Mouse (Mus musculus) G1E-ER4 (cell line): Measurements from ENCODE around the gene P2rx2. TPM values are rescaled to one million over a fixed set of nuclear protein-coding genes. Genes with fewer than 3 reads are reported as not detected.

Experiments used
- GATA1 ChIP-seq: IDR thresholded peaks from one replicate; pipeline ENCODE4 v1.8.0; 2012; ENCODE audit warnings: low read length, inconsistent platforms
- polyA plus RNA-seq: library from polyadenylated mRNA; stranded (reverse); fragments of >175 nt; gene quantifications from 2 replicates; pipeline ENCODE4 v1.2.3, GENCODE M21; 2012

Gene P2rx2
- polyA plus RNA-seq = not detected in 2 replicates

DNA sequence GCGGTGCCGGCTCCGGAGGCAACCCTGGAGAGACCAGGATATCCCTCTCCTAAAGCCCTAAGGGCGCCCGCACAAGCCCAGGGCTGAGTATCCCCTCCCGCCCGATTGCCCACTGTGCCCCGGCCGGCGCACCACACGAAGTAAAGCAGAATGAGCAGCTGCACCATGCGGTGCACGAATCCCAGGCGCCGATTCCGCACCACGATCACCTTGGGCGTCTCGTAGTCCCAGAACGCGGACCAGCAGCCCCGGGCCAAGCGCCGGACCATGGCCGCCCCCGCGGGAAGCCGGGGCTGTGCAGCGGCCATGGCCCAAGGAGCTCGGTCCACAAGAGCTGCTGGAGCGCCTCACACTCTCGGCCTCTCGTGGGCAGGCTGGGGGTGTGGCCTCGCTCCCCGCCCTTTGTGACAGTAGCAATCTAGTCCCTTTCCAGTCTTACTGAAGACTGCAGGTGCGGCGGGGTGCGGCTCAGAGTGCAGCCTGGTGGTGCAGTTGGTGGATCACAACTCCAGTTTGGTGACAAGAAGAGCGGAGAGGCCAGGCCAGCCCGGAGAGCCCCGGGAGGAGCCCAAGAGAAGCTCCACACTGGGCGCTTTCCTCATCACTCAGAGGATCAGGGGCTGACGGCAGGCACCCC, at the start of gene P2rx2:
Gene P2rx2, minus strand, starts transcription at position 565 of the 637 bp plus-strand sequence.
- no peak for TF ChIP-seq GATA1

DNA sequence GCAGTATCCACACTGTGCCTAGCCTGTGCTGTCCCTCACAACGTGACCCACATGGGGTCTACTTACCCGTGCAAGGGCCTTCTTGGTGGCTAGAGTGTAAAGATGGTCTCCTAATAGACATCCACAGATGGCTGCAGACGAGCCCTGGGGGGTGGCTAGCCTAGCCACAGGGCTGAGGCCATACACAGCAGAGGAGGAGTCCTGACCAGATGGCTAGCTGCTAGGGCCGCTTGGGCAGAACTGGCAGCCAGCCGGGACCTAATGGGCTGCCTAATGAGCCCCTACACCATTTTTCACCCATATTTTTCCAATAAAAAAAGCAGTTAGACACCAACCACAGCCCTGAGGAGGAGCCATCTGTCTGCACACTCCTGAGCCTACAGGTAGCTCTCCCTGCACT, 49.7 kb upstream of the P2rx2 start:
- no peak for TF ChIP-seq GATA1

DNA sequence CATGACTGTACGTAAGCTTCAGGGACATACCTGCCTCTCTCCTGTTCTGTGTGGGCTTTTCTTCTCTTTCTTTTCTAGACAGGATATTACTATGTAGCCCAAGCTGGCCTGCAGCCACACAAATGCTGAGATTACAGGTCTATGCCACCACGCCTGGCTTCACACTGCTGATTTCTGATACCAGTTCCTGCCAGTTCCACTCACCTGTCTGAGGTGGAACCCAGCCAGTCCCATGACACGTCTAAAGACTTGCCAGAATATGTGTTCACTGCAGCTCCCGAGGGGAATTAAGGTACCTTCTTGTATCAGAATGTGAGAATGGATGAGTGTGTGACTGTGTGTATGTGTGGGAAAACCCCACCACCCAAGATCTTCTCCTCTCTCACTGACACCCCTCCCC, 47.6 kb upstream of the P2rx2 start:
- TF ChIP-seq GATA1 = no peak

DNA sequence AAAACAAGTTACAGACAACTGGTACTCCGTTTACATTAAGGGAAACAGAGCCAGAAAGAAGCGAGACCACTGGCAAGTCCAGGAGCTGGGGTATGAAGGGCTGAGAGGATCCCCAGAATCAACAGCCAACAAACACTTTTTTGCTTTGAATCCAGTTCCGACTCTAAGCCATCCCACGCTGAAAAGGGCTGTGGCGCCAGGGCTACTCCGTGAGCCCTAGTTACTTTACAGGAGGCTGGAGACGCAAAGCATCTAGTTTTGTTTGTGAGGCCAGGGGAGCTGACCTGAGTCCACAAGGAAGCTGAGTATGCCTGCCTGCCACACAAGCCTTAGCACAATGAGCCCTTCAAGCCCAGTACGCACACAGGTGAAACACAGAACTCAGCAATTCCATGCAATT, 44.3 kb upstream of the P2rx2 start:
- TF ChIP-seq GATA1 = no peak

DNA sequence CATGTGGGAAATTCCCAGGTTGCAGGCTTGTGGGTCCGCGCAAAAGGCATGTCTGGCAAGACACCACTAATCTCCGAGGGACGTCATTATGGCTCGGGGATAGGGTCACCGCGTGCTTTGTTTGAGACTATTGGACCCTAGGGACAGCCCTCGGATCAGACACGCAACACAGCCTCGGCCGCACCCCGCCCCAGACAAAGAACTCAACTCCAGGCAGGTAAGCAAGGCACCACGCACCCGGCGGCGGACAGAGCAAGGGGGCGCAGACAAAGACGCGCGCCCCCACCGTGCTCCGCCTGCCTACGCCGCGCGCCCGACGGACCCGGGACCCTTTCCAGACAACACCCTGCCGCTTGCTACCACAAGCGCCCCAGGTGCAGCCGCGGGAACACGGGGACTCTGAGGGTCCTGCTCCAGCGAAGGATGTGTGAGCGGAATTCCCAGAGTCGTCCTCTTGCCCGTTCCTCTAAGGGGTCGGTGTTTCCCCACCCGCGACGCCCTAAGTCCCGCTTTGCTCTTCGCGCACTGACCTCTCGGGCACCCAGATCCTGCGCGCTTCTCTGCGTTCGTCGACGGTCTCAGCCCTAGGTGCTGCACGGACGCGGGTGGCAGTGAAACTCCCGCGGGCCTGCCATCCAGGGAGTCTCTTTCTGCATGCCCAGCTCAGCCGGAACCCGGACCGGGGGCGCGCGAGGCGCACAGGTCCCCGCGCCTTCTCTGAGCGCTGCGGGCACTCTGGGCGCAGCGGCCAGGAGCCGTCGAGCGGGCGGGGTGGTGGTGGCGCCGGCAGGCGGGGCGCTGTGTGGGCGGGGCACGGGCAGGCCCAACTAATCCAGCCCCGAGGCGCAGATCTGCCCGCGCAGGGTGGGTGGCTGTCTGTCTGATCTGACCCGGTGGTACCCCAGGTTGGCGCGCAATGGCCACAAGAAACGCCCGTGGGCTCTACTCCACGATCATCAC, 43.6 kb upstream of the P2rx2 start:
- TF ChIP-seq GATA1 = no peak

DNA sequence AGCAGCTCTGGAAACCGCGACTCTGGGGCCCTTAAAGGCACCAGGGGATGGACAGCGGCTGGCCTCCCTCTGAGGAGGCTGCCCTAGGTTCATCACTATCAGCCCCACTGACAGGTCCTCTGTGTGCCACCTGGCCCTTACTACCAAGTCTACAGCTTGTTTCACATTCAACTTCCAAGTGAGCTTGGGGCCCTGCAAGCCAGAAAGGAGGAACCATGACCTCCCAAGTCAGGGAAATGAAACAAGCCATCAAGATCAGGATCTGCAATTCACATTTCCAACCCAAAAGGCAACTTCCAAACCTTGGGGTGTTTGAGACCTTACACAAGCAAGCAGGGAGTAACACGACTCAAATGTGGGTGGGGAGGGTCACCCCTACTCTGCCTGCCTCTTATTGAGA, 42.3 kb upstream of the P2rx2 start:
- TF ChIP-seq GATA1 = no peak

DNA sequence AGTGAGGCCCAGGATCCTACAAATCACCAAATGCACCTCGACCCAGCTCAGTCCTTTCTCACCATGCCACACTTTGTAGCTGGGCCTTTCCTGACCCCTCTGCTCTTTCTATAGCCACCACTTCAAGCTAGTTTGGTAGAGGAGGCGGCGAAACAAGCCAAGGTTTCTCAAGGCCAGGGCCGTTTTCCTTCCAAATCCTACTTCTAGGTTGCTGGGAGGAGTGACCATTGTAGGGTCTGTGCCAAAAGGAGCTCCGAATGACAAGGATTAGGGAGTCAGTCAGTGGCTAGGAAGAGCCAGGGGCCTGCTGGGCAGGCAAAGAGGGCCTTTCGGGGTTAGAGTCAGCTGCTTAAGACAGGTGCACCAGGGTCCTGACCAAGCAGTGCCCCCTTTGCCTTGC, 41.5 kb upstream of the P2rx2 start:
- TF ChIP-seq GATA1 = no peak

DNA sequence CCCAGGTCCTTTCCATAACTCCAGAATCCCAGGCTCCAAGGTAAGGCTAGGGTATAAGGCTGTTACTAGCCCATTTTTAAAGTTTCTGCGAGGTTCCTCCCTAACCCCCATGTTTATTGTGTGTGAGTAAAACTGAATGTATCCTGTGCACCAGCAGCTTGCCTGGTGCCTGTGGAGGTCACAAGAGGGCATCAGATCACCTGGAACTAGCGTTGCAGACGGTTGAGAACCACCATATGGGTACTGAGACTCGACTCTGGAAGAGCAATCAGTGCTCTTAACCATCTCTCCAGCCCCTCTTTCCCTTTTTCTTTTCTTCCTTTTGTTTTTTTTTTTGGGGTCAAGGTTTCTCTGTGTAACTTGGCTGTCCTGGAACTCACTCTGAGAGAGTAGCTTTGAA, 36.8 kb upstream of the P2rx2 start:
- no peak for TF ChIP-seq GATA1

DNA sequence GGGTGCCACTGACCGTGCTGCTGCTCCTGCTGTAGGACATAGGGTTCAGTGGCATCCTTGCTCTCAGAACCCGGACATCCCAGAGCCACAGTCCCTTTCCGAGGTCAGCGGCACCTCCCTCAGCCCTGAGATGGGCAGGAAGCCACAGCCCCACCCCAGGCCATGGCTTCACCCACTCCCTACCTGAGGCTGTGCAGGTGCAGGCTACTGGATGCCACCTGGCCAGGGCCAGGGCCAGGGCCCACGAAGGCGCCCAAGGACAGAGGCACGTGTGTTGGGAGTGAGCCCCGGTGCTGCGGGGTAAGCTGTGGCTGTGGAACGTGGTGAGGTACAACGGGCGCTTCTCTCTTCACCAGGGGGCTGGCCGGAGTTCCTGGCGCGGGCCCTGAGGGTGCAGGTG, 36.1 kb upstream of the P2rx2 start:
- TF ChIP-seq GATA1 = no peak

DNA sequence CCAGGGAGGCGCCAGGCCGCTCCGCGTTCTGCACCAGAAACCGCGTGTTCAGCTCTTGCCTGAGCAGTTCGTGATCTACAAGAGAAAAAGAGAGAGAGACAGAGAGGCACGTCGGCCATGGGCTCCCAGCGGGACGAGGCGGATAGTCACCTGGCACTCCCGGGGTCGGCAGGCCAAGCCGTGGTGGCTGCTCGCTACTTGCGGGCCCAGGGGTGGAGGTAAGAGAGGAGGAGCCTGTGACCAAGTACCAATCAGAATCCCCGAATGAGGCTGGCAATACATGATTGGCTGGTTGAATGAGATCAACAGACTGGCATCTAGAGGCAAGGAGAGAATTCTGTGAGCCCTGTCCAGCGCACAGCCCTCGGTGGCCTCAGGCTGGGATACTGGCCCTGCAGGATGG, 35.2 kb upstream of the P2rx2 start:
- TF ChIP-seq GATA1 = no peak

DNA sequence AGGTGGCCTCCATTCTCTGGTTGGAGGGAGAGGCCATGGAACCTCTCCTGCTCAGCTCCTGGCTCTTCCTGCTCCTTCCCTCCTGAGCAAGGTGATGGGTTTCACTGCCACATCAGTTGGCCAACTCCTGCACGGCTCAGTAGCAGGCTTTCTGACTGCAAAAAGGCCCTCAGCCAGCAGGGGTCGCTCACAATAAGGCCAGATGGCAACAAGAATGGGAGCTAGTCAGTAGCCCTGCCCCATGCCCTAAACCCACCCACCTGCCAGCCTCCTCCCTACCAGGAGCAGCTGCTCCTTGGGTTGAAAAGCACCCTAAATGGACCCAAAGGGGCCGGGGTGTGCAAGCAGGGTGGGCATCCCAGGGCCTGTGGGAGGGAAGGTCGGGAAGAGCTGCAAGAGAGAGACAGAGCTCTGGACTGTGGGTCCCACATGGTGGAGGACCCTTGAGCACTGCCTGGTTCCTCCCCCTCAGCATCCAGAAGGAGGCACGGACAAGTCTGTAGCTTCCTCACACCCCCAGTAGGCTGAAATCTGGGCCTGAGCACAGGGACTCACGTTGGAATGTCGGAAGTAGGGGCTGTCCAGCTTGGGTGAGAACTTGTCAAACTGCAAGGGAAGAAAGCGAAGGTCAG, 33.9 kb upstream of the P2rx2 start:
- TF ChIP-seq GATA1 = no peak

DNA sequence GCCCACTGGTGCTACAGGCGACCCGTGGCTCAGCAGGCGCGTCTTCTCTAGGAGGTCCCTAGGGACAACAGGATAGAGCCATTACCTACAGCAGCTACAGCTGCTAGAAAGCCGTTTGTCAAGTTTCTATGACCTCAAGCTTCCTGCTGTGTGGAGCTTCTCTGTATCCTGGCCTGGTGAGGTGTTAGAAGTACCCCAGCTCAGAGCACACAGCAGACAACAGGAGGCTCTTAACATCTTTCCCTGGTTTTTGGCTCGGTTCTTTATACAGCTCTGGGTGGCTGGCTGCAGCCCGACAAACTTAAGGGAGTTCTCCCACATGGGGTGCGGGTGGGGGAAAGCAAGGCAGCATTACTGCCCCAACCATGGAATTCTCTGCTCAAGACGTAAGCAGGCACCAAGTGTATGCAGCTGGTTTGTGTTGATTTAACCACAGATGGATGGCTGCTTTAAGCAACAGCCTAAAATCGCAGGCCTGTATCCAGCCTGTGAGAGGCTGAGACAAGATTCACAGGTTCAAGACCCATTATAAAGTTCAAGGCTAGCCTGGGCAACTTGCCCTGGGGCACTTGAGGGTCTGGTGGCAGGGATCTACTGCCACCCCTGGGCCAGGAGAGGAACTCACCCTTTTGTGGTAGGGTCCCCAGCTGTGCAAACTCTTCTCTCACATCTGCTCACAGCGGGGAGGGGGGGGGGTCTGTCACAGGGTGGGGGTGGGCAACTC, 21.0 kb upstream of the P2rx2 start:
- TF ChIP-seq GATA1 = no peak

DNA sequence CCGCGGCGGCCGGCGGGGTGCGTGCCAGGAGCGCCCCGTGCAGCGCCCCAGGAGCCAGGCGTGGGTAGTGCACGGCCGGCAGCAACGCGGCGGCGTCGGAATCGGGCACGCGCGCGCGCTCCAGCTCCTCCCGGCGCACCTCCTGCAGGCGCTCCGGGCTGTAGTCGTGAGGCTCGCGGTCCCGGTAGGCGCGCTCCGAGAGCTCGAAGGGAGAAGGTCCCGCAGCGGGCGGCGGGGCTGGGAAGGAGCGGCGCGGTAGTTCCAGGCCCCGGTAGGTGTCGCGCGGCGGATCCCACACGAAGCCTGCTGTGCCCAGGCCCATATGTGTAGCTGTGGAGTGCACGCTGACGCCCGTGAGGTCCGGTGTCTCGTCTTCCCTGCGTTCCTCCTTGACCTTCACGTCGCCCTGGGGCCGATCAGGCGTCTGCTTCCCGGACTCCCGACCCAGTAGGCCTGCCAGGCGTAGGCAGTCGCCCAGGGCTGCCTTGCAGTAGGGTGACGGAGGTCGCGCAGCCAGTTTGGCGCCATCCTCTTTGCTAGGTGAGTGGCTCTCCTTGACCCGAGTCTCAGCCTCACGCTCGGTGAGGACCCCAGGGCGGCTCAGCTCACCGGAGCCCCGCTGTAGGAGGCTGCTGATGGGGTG, 20.3 kb upstream of the P2rx2 start:
- no peak for TF ChIP-seq GATA1

DNA sequence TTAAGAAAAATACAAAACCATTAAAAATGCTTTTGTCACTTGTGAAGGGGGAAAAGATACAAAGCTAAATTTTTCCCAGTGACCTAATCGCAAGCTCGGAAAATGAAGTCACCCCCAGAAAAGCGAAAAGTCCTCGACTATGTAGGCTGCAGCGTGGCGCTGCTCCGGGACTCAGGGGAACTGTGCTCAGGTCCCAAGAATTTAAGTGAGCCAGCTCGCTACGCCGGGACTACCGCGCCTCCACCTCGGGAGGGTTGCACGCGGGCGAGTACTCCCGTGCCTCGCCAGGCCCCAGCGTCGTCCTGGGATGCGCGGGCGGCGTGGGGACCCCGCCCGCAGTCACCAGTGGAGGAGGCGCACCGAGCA, 19.8 kb upstream of the P2rx2 start:
- no peak for TF ChIP-seq GATA1

DNA sequence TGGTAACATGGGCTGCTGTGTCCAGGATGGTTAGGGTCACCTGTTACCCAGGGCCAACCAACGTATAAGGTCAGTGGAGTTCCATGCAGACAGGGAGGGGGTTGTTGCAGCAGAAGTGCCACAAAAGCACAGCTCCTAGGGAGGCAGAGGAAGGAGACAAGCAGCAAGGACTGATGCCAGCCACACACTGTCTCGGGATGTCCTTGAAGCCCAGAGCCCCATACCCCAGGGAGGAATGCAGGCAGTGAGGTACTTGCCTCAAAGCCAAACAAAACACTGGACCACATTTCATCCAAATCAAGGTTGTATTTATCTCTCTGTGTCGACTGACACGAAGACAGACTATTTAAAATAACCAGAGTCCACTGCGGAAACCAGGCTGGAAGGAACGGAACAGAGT, 18.5 kb upstream of the P2rx2 start:
- TF ChIP-seq GATA1 = no peak
